33 mouse cellular contexts compared by ENCODE assay signal in genomic region chr14:43879966-43880545, GRCm38 (mm10). TPM values are rescaled to one million over a fixed set of nuclear protein-coding genes. Genes with fewer than 3 reads are reported as not detected.
"Had no signal": no experiment of that assay in that cellular context is flagged by ENCODE, and none has a peak within 500 bp of the region (broad histone marks: within the 10 kb centered on the region; RNA-seq: fewer than 3 reads in every experiment).

No protein-coding gene starts in this region.

RNA-seq across cellular contexts. Expression of gene Ear1, which starts 4.7 kb away (rescaled TPM):
- total RNA-seq: gastrocnemius, adult 2 months; gastrocnemius, postnatal 25 days; gastrocnemius, postnatal 4 days; heart, adult 18-20 months; heart, postnatal 10 days; heart, postnatal 25 days; heart, postnatal 4 days; layer of hippocampus, adult 2 months; layer of hippocampus, postnatal 10 days; layer of hippocampus, postnatal 25 days; left cerebral cortex, adult 2 months; left cerebral cortex, postnatal 14 days; left cerebral cortex, postnatal 36 days had no signal
- polyA plus RNA-seq: heart, embryonic 10.5 days; heart, embryonic 14.5 days; hindbrain, embryonic 10.5 days; hindbrain, embryonic 12.5 days; hindbrain, embryonic 14.5 days; hindbrain, embryonic 16.5 days; inflammation-experienced regulatory T-cells, adult 6 months; intestine, embryonic 15.5 days; intestine, postnatal 0 days; kidney, embryonic 14.5 days; kidney, embryonic 16.5 days; limb, embryonic 10.5 days; limb, embryonic 12.5 days had no signal

RNA-seq across cellular contexts. Expression of gene Ear10, which starts 43.3 kb away (rescaled TPM):
- total RNA-seq: gastrocnemius, adult 2 months; gastrocnemius, postnatal 10 days; gastrocnemius, postnatal 25 days; gastrocnemius, postnatal 4 days; granulocyte monocyte progenitor cell, adult 5-6 weeks; heart, adult 18-20 months; heart, adult 8-10 months; heart, postnatal 10 days; heart, postnatal 25 days; heart, postnatal 4 days; layer of hippocampus, adult 2 months; layer of hippocampus, postnatal 10 days; layer of hippocampus, postnatal 25 days; left cerebral cortex, adult 2 months; left cerebral cortex, postnatal 14 days; left cerebral cortex, postnatal 36 days had no signal
- polyA plus RNA-seq: frontal cortex, adult 2 months; heart, embryonic 10.5 days; heart, embryonic 12.5 days; heart, embryonic 14.5 days; heart, embryonic 16.5 days; hindbrain, embryonic 10.5 days; hindbrain, embryonic 12.5 days; hindbrain, embryonic 14.5 days; hindbrain, embryonic 16.5 days; inflammation-experienced regulatory T-cells, adult 6 months; intestine, embryonic 15.5 days; intestine, postnatal 0 days; kidney, embryonic 14.5 days; kidney, embryonic 16.5 days; limb, embryonic 10.5 days; limb, embryonic 12.5 days; limb, embryonic 14.5 days had no signal

RNA-seq across cellular contexts. Expression of gene Gm8113, which starts 45.1 kb away (rescaled TPM):
- total RNA-seq: layer of hippocampus, postnatal 25 days; left cerebral cortex, postnatal 36 days had no signal
- polyA plus RNA-seq: inflammation-experienced regulatory T-cells, adult 6 months had no signal
